Mouse (Mus musculus) kidney, adult 2 months (tissue): Measurements from ENCODE around the gene Pnpla7. TPM values are rescaled to one million over a fixed set of nuclear protein-coding genes. Genes with fewer than 3 reads are reported as not detected.
A peak's percentile ranks its signal among the peaks of the same experiment; 100 is the strongest.
"Not testable (repeated sequence)": the region's sequence is repeated elsewhere in the genome, so short reads cannot be mapped to it uniquely, and the experiment has no call there.

Experiments
- DNase-seq: peaks from one replicate; pipeline ENCODE4 v3.0.0; 2021
- H3K27ac ChIP-seq: fragments of 200-500 bp; 2 replicates; pipeline ENCODE4 v1.5.1; 2012; ENCODE audit warnings: low read depth, low read length, control low read depth, inconsistent platforms; ENCODE audit not compliant: insufficient read depth
- H3K27me3 ChIP-seq: fragments of 200-500 bp; replicated peaks from 2 replicates; pipeline ENCODE4 v1.6.1; 2012; ENCODE audit warnings: mild to moderate bottlenecking, moderate library complexity, low read length, inconsistent platforms; ENCODE audit not compliant: control insufficient read depth, insufficient read depth
- H3K36me3 ChIP-seq: fragments of 200-500 bp; 2 replicates; pipeline ENCODE4 v1.6.1; 2012; ENCODE audit warnings: mild to moderate bottlenecking, moderate library complexity, low read length, inconsistent platforms; ENCODE audit not compliant: control insufficient read depth, insufficient read depth
- H3K4me1 ChIP-seq: fragments of 200-500 bp; 2 replicates; pipeline ENCODE4 v1.6.1; 2011; ENCODE audit warnings: low read length; ENCODE audit not compliant: control insufficient read depth, insufficient read depth
- H3K4me3 ChIP-seq: fragments of 200-500 bp; 2 replicates; pipeline ENCODE4 v1.5.1; 2011; ENCODE audit warnings: mild to moderate bottlenecking, low read depth, low read length, control low read depth; ENCODE audit not compliant: insufficient read depth
- CTCF ChIP-seq: fragments of 200-500 bp; conservative IDR thresholded peaks from 2 replicates; pipeline ENCODE4 v1.5.1; 2011; ENCODE audit warnings: low read depth, mild to moderate bottlenecking, control low read depth, low read length, moderate library complexity, mixed read lengths; ENCODE audit not compliant: insufficient read depth, insufficient read length
- POLR2A ChIP-seq: fragments of 200-500 bp; IDR thresholded peaks from one replicate; pipeline ENCODE4 v1.6.1; 2011; ENCODE audit warnings: low read depth, low read length, control low read depth
- WGBS: fragments of 180-500 bp; shearing (Covaris S2); methylation state at CpG from one replicate; pipeline ENCODE4 v1.1.7; 2018; 5-methylcytosine and 5-hydroxymethylcytosine counted together
- polyA plus RNA-seq: library from polyadenylated mRNA; depleted of rRNA; stranded (reverse); fragments of >200 nt; gene quantifications from 2 replicates; pipeline ENCODE4 v1.2.3, GENCODE M21; 2012

Gene Pnpla7
- polyA plus RNA-seq, 1 experiment, result 24.1 TPM

DNA sequence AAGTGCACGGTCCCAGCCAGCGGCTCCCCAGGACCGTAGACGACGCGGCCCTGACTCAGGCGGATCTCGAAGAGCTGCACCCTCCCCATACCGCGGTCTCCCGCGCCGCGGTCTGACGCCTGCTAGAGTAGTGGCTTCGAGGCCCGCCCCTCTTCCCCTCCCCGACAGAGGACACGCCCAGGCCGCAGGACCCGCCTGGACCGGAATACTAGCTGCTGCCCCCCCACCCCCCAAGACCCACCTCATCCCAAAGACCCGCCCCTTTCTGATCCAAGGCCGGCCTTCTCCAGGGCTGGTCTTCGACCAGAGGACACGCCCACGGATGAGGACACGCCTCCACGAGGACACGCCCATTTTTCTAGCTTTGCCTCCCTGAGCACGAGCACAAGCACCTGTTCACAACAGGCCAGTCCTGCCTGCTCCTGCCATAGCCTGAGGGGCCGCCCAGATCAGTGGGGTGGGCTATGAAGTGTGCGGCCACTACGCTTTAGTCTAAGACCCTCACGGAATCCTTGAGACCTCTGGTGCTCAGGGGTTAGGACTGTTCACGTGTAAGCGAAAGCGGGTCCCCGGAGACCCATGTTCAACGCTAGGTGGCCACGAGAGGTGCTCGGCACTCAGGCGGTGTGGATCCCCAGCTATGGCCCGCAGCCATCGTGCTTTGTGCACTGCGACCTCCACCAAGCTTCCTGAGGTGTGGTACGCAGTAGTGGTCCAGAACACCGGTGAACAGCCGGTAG is 40.6 kb upstream of the Pnpla7 start, which contains the start of gene Arrdc1:
Gene Arrdc1, minus strand, starts transcription at position 196 of the 740 bp plus-strand sequence.
- peak; percentile 98 for DNase-seq
- TF ChIP-seq POLR2A (peak; percentile 64), CTCF (peak; percentile 58)
- Histone ChIP-seq H3K27me3 (no peaks in the 10 kb centered on the region), H3K4me3 (peak within 1 kb of the TSS; percentile 86), H3K27ac (peak within 1 kb of the TSS; percentile 83), H3K4me1 (peaks cover 6% of the 10 kb centered on the region; the same call in 1 of the 2 replicates), H3K36me3 (no peaks in the 10 kb centered on the region)
- under 1% methylated on average over 48 of the region's 49 CpGs for WGBS

DNA sequence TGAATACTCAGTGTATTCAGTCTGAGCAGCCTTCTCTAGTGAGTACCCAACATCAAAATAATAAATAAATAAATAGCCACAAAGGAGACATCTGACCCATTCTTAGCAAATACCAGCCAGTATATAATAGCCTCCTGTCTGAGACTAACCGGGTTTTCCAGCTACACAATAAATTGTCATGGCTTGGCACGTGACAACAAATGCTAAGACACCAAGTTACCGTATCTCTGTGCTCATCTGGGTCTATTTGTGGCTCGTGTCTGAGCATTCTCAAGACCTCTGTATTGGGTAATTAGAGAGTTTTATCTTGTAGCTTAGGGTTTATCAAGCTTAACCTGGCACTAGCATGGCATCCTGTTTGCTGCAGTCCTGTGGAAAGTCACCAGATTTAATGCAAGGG is 33.7 kb upstream of the Pnpla7 start:
- DNase-seq, result no peak
- TF ChIP-seq POLR2A, result no peak
- TF ChIP-seq CTCF, result no peak
- 68% methylated on average over 4 of the region's 4 CpGs for WGBS
- Histone ChIP-seq H3K4me3 (no peak overlapping the region), H3K27ac (no peak overlapping the region), H3K36me3 (no peaks in the 10 kb centered on the region), H3K4me1 (no peaks in the 10 kb centered on the region), H3K27me3 (no peaks in the 10 kb centered on the region)

DNA sequence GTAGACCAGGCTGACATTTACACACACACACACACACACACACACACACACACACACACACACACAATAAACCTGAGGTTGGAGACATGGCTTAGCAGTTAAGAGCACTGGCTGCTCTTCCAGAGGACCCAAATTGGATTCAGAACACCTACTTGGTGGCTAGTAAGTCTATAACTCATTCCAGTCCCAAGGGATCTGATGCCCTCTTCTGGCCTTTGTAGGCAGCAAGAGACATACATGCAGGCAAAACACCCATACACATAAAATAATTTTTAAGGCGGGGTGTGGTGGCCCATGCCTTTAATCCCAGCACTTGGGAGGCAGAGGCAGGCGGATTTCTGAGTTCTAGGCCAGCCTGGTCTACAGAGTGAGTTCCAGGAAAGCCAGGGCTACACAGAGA is 31.5 kb upstream of the Pnpla7 start:
- H3K4me3 ChIP-seq, H3K27ac ChIP-seq, H3K4me1 ChIP-seq, H3K27me3 ChIP-seq, H3K36me3 ChIP-seq: not testable (repeated sequence)
- peak; percentile 38 for TF ChIP-seq CTCF
- WGBS, result 33% methylated on average over 2 of the region's 2 CpGs
- peak; percentile 74 for DNase-seq

DNA sequence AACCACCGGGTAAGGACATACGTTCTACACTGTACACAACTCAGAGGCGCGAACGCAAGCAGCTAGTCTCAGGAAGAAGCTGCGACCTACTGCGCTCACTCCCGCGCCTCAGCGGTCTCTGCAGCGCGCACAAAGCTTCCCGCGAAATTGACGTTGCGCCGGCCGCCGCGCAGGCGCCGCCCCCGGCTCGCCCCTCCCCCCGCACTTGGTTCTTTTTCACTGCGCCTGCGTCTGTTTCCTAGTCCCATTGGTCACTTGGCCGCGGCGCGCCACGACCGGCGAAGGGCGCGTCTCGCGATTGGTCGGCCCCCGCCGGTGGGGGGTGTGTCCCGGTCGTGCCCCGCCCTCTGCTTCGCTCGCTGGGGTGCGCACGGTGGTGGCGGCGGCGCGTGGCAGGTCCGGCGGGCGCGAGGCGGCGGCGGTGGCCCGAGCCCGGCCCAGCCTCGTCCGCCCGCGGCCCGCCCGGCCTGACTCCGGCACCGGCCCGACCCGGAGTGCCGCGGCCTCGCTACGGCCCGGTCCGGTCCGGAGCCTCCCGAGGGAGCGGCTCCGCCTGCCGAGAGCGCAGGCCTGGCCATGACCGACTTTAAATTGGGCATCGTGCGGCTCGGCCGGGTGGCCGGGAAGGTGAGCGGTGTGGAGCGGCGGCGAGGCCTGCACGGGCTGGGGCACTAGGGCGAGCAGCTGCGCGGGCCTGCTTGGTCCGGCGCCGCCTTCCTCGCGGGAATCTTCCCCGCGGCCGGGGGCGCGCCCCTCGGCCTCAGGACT is 26.2 kb upstream of the Pnpla7 start, which contains the start of gene Zmynd19:
Gene Zmynd19, plus strand, starts transcription at position 372 of the 768 bp plus-strand sequence.
- H3K4me3 ChIP-seq, result peak within 1 kb of the TSS; percentile 78
- no peak within 1 kb of the TSS for H3K27ac ChIP-seq
- no peaks in the 10 kb centered on the region for H3K36me3 ChIP-seq
- TF ChIP-seq CTCF (no peak), POLR2A (no peak)
- peak; percentile 99 for DNase-seq
- no peaks in the 10 kb centered on the region for H3K27me3 ChIP-seq
- H3K4me1 ChIP-seq, result peaks cover 3% of the 10 kb centered on the region; the same call in 1 of the 2 replicates
- WGBS, result under 1% methylated on average over 106 of the region's 108 CpGs

DNA sequence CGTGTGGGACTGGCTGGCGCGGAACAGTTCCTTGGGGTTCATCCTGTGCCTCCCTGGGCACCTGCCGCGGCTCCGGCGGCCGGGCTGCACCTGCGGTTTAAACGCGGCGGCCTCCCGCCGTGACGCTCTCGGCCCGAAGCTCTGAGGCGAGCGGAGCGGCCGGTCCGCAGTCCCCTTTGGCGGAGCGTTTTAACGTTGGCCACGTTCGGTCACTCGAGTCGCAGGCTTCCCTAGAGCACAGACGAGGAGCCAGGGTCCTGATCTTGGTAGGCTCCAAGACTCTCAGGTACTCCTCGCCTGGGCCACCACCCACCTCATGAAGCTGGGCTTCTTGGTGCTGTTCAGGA is 25.7 kb upstream of the Pnpla7 start:
- Histone ChIP-seq H3K4me1 (peaks cover 3% of the 10 kb centered on the region; the same call in 1 of the 2 replicates), H3K27ac (no peak overlapping the region), H3K4me3 (peak overlapping the region; percentile 78), H3K36me3 (no peaks in the 10 kb centered on the region), H3K27me3 (no peaks in the 10 kb centered on the region)
- DNase-seq, result no peak
- TF ChIP-seq CTCF (no peak), POLR2A (no peak)
- under 1% methylated on average over 31 of the region's 31 CpGs for WGBS

DNA sequence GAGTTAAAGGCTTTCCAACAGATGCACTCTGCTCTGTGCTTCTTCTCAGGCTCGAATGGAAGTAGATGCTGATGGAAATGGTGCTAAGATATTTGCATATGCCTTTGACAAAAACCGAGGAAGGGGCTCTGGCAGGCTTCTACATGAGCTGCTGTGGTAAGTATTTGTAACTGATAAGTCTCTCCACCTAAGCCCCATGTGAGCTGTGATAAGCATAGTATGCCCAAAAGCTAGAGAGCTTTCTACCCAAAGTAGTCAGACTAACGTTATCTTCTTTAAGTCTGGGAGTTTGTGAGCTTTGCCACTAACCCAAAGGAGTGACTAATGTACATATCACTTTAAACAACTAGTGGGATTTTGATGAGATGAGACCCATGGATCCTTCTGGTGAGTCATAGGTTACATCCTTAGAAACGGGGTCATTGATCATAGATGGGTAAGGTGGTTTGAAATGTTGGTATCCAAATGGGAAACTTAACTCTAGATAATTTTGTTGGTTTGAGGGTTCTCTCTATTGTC is 23.2 kb upstream of the Pnpla7 start:
- Histone ChIP-seq H3K4me3 (no peak overlapping the region), H3K27ac (no peak overlapping the region), H3K4me1 (peaks cover 3% of the 10 kb centered on the region; the same call in 1 of the 2 replicates), H3K27me3 (no peaks in the 10 kb centered on the region), H3K36me3 (no peaks in the 10 kb centered on the region)
- DNase-seq, result no peak
- no peak for TF ChIP-seq CTCF
- no peak for TF ChIP-seq POLR2A
- WGBS, result 88% methylated on average over 4 of the region's 4 CpGs

DNA sequence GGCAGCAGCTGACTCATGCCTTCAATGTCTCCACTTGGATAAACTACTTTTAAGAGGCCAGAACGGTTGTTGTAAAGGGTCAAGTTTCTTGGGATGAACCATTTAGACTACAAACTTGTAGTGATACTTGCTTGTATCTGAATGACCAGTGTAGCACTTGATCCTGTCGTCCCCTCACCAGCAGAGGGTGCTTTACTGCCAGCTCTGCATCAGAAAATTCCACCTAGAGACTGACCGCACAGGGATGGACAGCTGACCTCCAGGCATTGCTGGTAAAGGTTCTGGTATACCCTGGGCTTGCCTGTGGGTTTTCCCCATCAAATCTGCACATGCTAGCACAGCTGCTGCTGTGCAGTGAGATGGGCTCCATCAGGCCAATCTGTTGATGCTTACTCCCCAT is 14.9 kb upstream of the Pnpla7 start:
- TF ChIP-seq CTCF (peak; percentile 76), POLR2A (no peak)
- H3K27ac ChIP-seq, result no peak overlapping the region
- peaks cover 6% of the 10 kb centered on the region; the same call in 1 of the 2 replicates for H3K4me1 ChIP-seq
- DNase-seq, result peak; percentile 71
- no peak overlapping the region for H3K4me3 ChIP-seq
- WGBS, result 15% methylated on average over 3 of the region's 3 CpGs
- H3K27me3 ChIP-seq, result no peaks in the 10 kb centered on the region
- no peaks in the 10 kb centered on the region for H3K36me3 ChIP-seq
